14 mouse cellular contexts compared by ENCODE assay signal in genomic region chr13:59360026-59360425, GRCm38 (mm10).
"Had no signal": no experiment of that assay in that cellular context is flagged by ENCODE, and none has a peak within 500 bp of the region (broad histone marks: within the 10 kb centered on the region; RNA-seq: fewer than 3 reads in every experiment).

No protein-coding gene starts in this region.

- H3K27me3 ChIP-seq: lung, embryonic 15.5 days; megakaryocyte, embryonic 14.5 days; midbrain, embryonic 12.5 days; neural tube, embryonic 12.5 days had no signal

- H3K9me3 ChIP-seq: lung, embryonic 15.5 days; midbrain, embryonic 12.5 days; neural tube, embryonic 12.5 days had no signal

- H3K27ac ChIP-seq: liver, embryonic 14.5 days; lung, embryonic 15.5 days; midbrain, embryonic 12.5 days; neural tube, embryonic 12.5 days had no signal

- H3K36me3 ChIP-seq: lung, embryonic 15.5 days; midbrain, embryonic 12.5 days; neural tube, embryonic 12.5 days had no signal

- H3K9ac ChIP-seq: liver, embryonic 14.5 days; lung, embryonic 15.5 days; midbrain, embryonic 12.5 days; neural tube, embryonic 12.5 days had no signal

- DNase-seq: lung, adult 18-20 months; lung, postnatal 10 days; lung, postnatal 4 days; midbrain, embryonic 14.5 days; right cerebral cortex, postnatal 14 days; spleen, adult 18-20 months; thymus, adult 18-20 months; thymus, postnatal 14 days; thymus, postnatal 36 days had no signal

- H3K4me1 ChIP-seq: lung, embryonic 15.5 days; megakaryocyte, embryonic 14.5 days; midbrain, embryonic 12.5 days; neural tube, embryonic 12.5 days had no signal

- H3K4me3 ChIP-seq: lung, embryonic 15.5 days; megakaryocyte, embryonic 14.5 days; midbrain, embryonic 12.5 days; neural tube, embryonic 12.5 days had no signal

- H3K4me2 ChIP-seq: lung, embryonic 15.5 days; midbrain, embryonic 12.5 days; neural tube, embryonic 12.5 days had no signal
